ENCODE assay signal across 7 mouse cellular contexts in the genomic region with DNA sequence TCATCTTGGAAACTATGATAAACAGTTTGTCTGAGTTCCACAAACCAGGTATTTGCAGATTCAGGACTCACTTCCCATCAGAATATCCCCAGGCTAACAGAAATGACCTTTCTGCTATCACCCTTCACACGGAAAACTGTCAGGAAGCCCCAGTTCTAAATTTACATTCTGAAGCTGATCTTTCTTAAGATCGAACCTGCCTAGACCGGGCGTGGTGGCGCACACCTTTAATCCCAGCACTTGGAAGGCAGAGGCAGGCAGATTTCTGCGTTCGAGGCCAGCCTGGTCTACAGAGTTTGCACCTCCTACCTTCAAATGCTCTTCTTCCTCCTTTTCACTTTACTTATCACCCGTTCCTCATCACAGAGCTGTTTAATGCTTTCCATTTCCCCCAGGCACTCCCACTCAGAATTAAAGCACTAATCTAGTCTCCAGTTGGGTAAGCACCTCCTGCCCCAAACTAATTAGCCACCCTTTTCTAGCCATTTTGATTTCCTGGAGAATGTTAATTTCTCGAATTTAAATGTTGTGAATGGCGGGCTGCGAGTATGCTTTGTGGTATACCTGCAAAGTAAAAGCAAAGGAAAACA. TPM values are rescaled to one million over a fixed set of nuclear protein-coding genes. Genes with fewer than 3 reads are reported as not detected.
DNase-seq lines count a peak whose midpoint lies in the region; ATAC-seq and TF ChIP-seq lines count a peak whose summit lies in the region.

No protein-coding gene starts in this region.

- H3K4me2 ChIP-seq in limb, embryonic 12.5 days: peak overlapping the region; percentile 63

- TF ChIP-seq CTCF in testis, adult 2 months (IDR thresholded peaks at IDR 0.05; ENCODE audit: control insufficient read depth, insufficient read depth, insufficient replicate concordance, low read depth, low read length): no peak
- TF ChIP-seq CTCF in olfactory bulb, adult 2 months (IDR thresholded peaks at IDR 0.05; ENCODE audit: insufficient read depth, low read depth, low read length): no peak

- H3K9ac ChIP-seq in limb, embryonic 12.5 days (replicated peaks): peak overlapping the region; percentile 86; the same call in 1 of the 2 replicates

- peaks cover 6% of the 10 kb centered on the region; the same call in 1 of the 2 replicates for H3K4me1 ChIP-seq in testis, adult 2 months (ENCODE audit: control insufficient read depth, insufficient read depth, low read length)
- peaks cover 51% of the 10 kb centered on the region for H3K4me1 ChIP-seq in erythroblast, embryonic 14.5 days (ENCODE audit: control insufficient read depth)
- peaks cover 6% of the 10 kb centered on the region for H3K4me1 ChIP-seq in limb, embryonic 12.5 days (replicated peaks)
- H3K4me1 ChIP-seq in olfactory bulb, adult 2 months (ENCODE audit: control insufficient read depth, insufficient read depth, low read length): peaks cover 5% of the 10 kb centered on the region

- peak overlapping the region; percentile 87 for H3K4me3 ChIP-seq in testis, adult 2 months (ENCODE audit: control insufficient read depth, low read depth, low read length)
- peak overlapping the region; percentile 73 for H3K4me3 ChIP-seq in erythroblast, embryonic 14.5 days (replicated peaks)
- H3K4me3 ChIP-seq in limb, embryonic 12.5 days (replicated peaks): peak overlapping the region; percentile 74
- peak overlapping the region; percentile 51 for H3K4me3 ChIP-seq in olfactory bulb, adult 2 months (ENCODE audit: insufficient read depth, low read depth, low read length)

- no peaks in the 10 kb centered on the region for H3K27me3 ChIP-seq in testis, adult 2 months (ENCODE audit: control insufficient read depth, insufficient read depth, low read length)
- H3K27me3 ChIP-seq in erythroblast, embryonic 14.5 days (ENCODE audit: control insufficient read depth): no peaks in the 10 kb centered on the region
- no peaks in the 10 kb centered on the region for H3K27me3 ChIP-seq in limb, embryonic 12.5 days

- no peak for DNase-seq in testis, postnatal 14 days (ENCODE audit: low spot score)
- no peak for DNase-seq in left cerebral cortex, postnatal 10 days (ENCODE audit: extremely low spot score in 1 of 2, low spot score in 2 of 2)
- no peak for DNase-seq in layer of hippocampus, postnatal 14 days (ENCODE audit: low spot score in 2 of 2)

- no peak for ATAC-seq in limb, embryonic 12.5 days (ENCODE audit: insufficient number of reproducible peaks, insufficient read depth, low FRiP score, low TSS enrichment, low read depth)

- no peak for TF ChIP-seq POLR2A in testis, adult 2 months (IDR thresholded peaks at IDR 0.05; ENCODE audit: control insufficient read depth, low read depth, low read length)
- no peak for TF ChIP-seq POLR2A in olfactory bulb, adult 2 months (IDR thresholded peaks at IDR 0.05; ENCODE audit: insufficient read depth, low read depth, low read length)

- no peaks in the 10 kb centered on the region for H3K36me3 ChIP-seq in testis, adult 2 months (ENCODE audit: control insufficient read depth, insufficient read depth, low read length)
- H3K36me3 ChIP-seq in erythroblast, embryonic 14.5 days (ENCODE audit: control insufficient read depth): peaks cover 4% of the 10 kb centered on the region
- H3K36me3 ChIP-seq in limb, embryonic 12.5 days: no peaks in the 10 kb centered on the region

- WGBS in limb, embryonic 12.5 days: 69% methylated on average over 11 of the region's 11 CpGs
- WGBS in olfactory bulb, adult 2 months: 61% methylated on average over 11 of the region's 11 CpGs

- no peaks in the 10 kb centered on the region for H3K9me3 ChIP-seq in erythroblast, embryonic 14.5 days (ENCODE audit: control insufficient read depth, low read length)
- H3K9me3 ChIP-seq in limb, embryonic 12.5 days: no peaks in the 10 kb centered on the region

- intact Hi-C loops in left cerebral cortex, postnatal 10 days (cut with DNase I): no loop called here

- H3K27ac ChIP-seq in testis, adult 2 months (ENCODE audit: control insufficient read depth, insufficient read depth, low read depth, low read length): no peak overlapping the region; the same call in 1 of the 2 replicates
- H3K27ac ChIP-seq in limb, embryonic 12.5 days: 0 out of 2 replicates have a peak overlapping the region, but pooled peaks have one; percentile 4
- H3K27ac ChIP-seq in olfactory bulb, adult 2 months (ENCODE audit: insufficient read depth, low read depth, low read length): peak overlapping the region; percentile 80

RNA-seq across cellular contexts. Expression of gene Med21, which starts 0.6 kb away (rescaled TPM):
- 50.0 and 58.3 TPM in 2 replicates for polyA plus RNA-seq in testis, adult 2 months (2012; rRNA removed)
- polyA plus RNA-seq in erythroblast, embryonic 14.5 days (2012): 0.14 and 0.41 TPM in 2 replicates
- polyA plus RNA-seq in limb, embryonic 12.5 days (2016; fragmentation: Nextera tagmentation; extraction: Ambion mirVana): 140 and 145 TPM in 2 replicates
- not detected in 2 replicates for polyA plus RNA-seq in olfactory bulb, adult 2 months (2012; ENCODE audit: insufficient read depth, insufficient read length, low replicate concordance, missing spikeins)
- 10 to 100 TPM; 39.2 to 44.9 TPM for total RNA-seq in left cerebral cortex, postnatal 10 days (2021)
- total RNA-seq in layer of hippocampus, postnatal 14 days (2021): 10 to 100 TPM; 37.2 to 47.0 TPM

RNA-seq across cellular contexts. Expression of gene Tm7sf3, which starts 0.9 kb away (rescaled TPM):
- polyA plus RNA-seq in testis, adult 2 months (2012; rRNA removed): 4.8 and 6.5 TPM in 2 replicates
- 0.41 and 0.97 TPM in 2 replicates for polyA plus RNA-seq in erythroblast, embryonic 14.5 days (2012)
- polyA plus RNA-seq in limb, embryonic 12.5 days (2016; fragmentation: Nextera tagmentation; extraction: Ambion mirVana): 34.1 and 34.4 TPM in 2 replicates
- not detected in 2 replicates for polyA plus RNA-seq in olfactory bulb, adult 2 months (2012; ENCODE audit: insufficient read depth, insufficient read length, low replicate concordance, missing spikeins)
- 10 to 100 TPM; 31.7 to 33.6 TPM for total RNA-seq in left cerebral cortex, postnatal 10 days (2021)
- 10 to 100 TPM; 42.1 to 43.4 TPM for total RNA-seq in layer of hippocampus, postnatal 14 days (2021)

Comparison
In these comparisons a context has a peak if more than half of its experiments do, and no peak if none do; other contexts are left out.
1. RNA of gene Med21, which starts 0.6 kb away (polyA plus RNA-seq): 140 to 145 TPM in limb, embryonic 12.5 days and 50.0 to 58.3 TPM in testis, adult 2 months; 0.14 to 0.41 TPM in erythroblast, embryonic 14.5 days and not detected in olfactory bulb, adult 2 months; every median in the first group is over 10 times any median in the second.
2. Peak in every context shown above with its lines, with median percentiles within 50 percentile points of each other: H3K4me3 ChIP-seq.